Mouse (Mus musculus): Measurements from ENCODE around the gene Clca4a. TPM values are rescaled to one million over a fixed set of nuclear protein-coding genes. Genes with fewer than 3 reads are reported as not detected.
"Not testable (repeated sequence)": the region's sequence is repeated elsewhere in the genome, so short reads cannot be mapped to it uniquely, and the experiment has no call there.

Clca4a gene
- polyA plus RNA-seq, 1 experiment from 2014 or later, result not detected

DNA sequence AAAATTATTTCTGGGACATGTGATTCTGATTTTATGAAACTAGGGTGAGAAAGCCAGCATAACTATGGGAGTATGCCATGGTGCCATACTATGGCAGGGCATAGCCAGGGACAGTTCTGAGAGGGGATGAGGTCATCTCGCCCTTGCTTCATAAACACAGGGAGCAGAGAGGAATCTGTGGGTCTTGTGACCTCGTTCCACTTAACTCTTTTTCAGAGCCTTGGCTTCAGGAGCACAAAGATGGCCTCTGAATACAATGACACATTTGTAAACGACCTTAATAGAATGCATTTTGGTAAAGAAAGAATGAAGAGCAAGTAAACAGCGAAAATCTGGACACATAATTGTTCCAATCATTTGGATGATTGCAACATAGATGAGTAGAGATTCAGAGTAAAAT is 24.0 kb downstream of the Clca4a start:
- WGBS, result 61% methylated on average over 4 of the region's 4 CpGs
- no peaks in the 10 kb centered on the region for H3K27me3 ChIP-seq
- no peaks in the 10 kb centered on the region for H3K36me3 ChIP-seq
- H3K27ac ChIP-seq (replicated peaks), result no peak overlapping the region
- no peak overlapping the region for H3K4me2 ChIP-seq (replicated peaks)
- no peaks in the 10 kb centered on the region for H3K4me1 ChIP-seq
- no peak overlapping the region for H3K9ac ChIP-seq (replicated peaks)
- no peak overlapping the region for H3K4me3 ChIP-seq
- H3K9me3 ChIP-seq, result no peaks in the 10 kb centered on the region
- no peak for ATAC-seq (replicated peaks)

DNA sequence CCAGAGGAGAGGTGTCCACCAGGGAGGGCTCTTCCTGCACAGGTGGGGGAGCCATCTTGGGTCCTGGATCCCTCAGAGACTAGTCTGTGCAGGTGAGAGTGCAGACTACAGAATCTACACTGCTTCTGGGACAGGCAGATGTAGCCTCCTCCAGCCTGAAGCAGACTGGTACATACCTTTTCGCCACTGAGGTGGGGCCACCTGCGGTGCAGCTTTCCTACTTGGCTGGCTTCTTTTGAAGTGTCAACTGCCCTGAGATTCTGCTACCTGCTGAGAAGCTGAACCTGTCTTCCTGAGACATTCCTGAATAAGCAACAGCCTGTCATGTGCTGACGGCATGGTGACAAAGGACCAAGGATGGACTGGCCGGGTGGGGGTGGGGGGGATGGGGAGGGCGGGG is 27.5 kb downstream of the Clca4a start:
- H3K27me3 ChIP-seq; ATAC-seq (replicated peaks); H3K36me3 ChIP-seq; H3K27ac ChIP-seq (replicated peaks); H3K9ac ChIP-seq (replicated peaks); H3K9me3 ChIP-seq; H3K4me1 ChIP-seq; H3K4me3 ChIP-seq; H3K4me2 ChIP-seq (replicated peaks): not testable (repeated sequence)
- 16% methylated on average over 5 of the region's 5 CpGs for WGBS

DNA sequence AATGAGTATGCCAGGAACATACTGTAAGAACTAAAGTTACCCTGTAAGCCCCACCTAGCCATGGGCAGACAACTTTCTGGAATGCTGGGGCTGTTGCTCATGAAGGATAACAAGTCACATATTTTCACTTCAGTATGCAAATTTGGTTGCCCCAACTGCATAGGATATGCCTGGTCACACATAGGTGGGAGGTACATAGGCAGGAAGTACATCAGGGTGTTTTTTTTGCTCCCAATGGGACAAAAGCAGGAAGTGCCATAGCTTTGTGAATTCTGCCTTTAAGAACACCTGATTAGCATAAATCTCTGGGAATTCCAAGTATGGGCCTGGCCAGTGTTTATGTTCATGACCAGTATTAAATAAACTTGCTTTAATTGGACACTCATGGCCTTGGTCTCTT is 41.2 kb downstream of the Clca4a start:
- H3K36me3 ChIP-seq; H3K27ac ChIP-seq (replicated peaks); H3K4me1 ChIP-seq; H3K4me2 ChIP-seq (replicated peaks); ATAC-seq (replicated peaks); H3K27me3 ChIP-seq; H3K4me3 ChIP-seq; H3K9me3 ChIP-seq; H3K9ac ChIP-seq (replicated peaks): not testable (repeated sequence)

DNA sequence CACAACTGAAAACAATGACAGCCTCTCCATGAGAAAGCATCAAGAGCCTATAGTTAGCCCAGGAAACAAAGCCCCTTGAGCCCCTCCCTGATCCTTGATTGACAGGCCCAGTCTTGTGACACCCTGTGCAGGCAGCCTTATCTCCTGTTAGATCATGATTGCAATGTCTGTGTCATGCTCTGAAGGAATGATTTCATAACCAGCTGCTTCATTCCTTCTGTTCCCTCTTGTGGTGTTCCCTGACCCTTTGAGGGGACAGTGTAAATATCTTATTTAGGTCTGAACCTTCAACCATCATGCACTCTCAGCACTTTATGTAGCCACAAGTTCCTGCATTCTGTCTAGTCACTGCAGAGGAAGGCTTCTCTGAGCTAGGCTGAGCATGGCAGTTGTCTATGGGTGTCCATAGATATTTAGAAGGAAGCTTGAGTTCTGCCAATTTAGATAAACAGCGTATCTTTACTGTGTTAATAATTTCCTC is 41.8 kb downstream of the Clca4a start:
- Histone ChIP-seq H3K27ac (replicated peaks) (no peak overlapping the region), H3K9me3 (no peaks in the 10 kb centered on the region), H3K27me3 (no peaks in the 10 kb centered on the region), H3K36me3 (no peaks in the 10 kb centered on the region), H3K4me3 (no peak overlapping the region), H3K4me1 (no peaks in the 10 kb centered on the region), H3K9ac (replicated peaks) (no peak overlapping the region), H3K4me2 (replicated peaks) (no peak overlapping the region)
- WGBS, result 96% methylated on average over 1 of the region's 1 CpGs
- no peak for ATAC-seq (replicated peaks)

DNA sequence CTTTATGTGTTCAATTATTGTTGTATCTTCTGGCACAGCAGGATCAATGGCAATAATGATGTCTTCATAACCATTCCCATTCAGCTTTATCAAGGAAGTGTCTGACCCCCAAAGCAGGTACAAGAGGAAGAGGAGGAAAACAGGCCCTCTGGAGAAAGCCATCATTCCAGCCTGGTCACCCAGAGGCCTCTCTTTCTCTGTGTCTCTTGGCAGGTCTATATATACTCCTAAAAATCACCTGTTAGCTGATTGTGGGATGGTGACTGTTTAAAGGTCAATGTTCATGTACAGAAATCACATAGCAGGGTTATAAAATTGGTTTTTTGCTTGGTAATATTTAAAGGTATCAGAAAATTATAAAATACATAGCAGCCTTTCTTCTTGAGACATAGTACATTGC is 42.5 kb downstream of the Clca4a start, which contains the start of gene Clca4b:
Clca4b (minus strand) TSS at position 195 of the 400 bp plus-strand sequence.
- Histone ChIP-seq H3K27me3 (no peaks in the 10 kb centered on the region), H3K4me1 (no peaks in the 10 kb centered on the region), H3K27ac (replicated peaks) (no peak within 1 kb of the TSS), H3K36me3 (no peaks in the 10 kb centered on the region), H3K9me3 (no peaks in the 10 kb centered on the region), H3K4me2 (replicated peaks) (no peak within 1 kb of the TSS), H3K4me3 (no peak within 1 kb of the TSS), H3K9ac (replicated peaks) (no peak within 1 kb of the TSS)
- no peak for ATAC-seq (replicated peaks)

DNA sequence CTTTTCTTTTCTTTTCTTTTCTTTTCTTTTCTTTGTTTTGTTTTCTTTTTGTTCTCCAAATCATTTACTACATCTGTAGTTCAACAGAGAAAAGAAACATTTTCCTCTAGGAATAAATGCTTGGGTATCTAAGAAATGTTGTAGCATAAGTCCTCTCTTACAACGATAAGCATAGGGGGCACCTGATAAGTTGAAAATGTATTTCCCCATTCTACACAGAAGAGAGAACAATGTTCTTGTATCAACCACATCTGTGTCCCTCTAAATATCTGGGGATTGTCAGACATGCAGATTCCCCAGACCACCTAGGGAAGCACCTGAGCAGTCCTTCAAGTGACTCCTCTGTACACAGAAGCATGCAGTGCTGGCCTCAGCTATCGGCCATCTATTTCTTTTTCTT is 60.8 kb downstream of the Clca4a start:
- Histone ChIP-seq H3K27ac (replicated peaks) (no peak overlapping the region), H3K4me1 (no peaks in the 10 kb centered on the region), H3K4me3 (no peak overlapping the region), H3K36me3 (no peaks in the 10 kb centered on the region), H3K4me2 (replicated peaks) (no peak overlapping the region), H3K9me3 (no peaks in the 10 kb centered on the region), H3K9ac (replicated peaks) (no peak overlapping the region), H3K27me3 (no peaks in the 10 kb centered on the region)
- WGBS, result 93% methylated on average over 2 of the region's 2 CpGs
- no peak for ATAC-seq (replicated peaks)

Other genes with a start within 250 kb of the Clca4a start
- gene Clca3a1, start 214.1 kb downstream of the Clca4a start, polyA plus RNA-seq (2015; fragmentation: Nextera tagmentation; extraction: Ambion mirVana), result 0.34 and 0.59 TPM in 2 replicates
- gene Clca3a2, start 155.6 kb downstream of the Clca4a start, polyA plus RNA-seq (2015; fragmentation: Nextera tagmentation; extraction: Ambion mirVana), result 0.65 TPM in 1 of 2 replicates, not detected in the other
- gene Clca3b, start 125.7 kb downstream of the Clca4a start, polyA plus RNA-seq (2015; fragmentation: Nextera tagmentation; extraction: Ambion mirVana), result not detected in 2 replicates
- gene Clca4b, start 42.5 kb downstream of the Clca4a start, polyA plus RNA-seq (2015; fragmentation: Nextera tagmentation; extraction: Ambion mirVana), result not detected in 2 replicates
- not detected in 2 replicates for gene Clca1, start 57.7 kb upstream of the Clca4a start, polyA plus RNA-seq (2015; fragmentation: Nextera tagmentation; extraction: Ambion mirVana)
- 0.06 TPM in 2 replicates for gene Clca2, start 124.4 kb upstream of the Clca4a start, polyA plus RNA-seq (2015; fragmentation: Nextera tagmentation; extraction: Ambion mirVana)
- gene Odf2l, start 143.5 kb upstream of the Clca4a start, polyA plus RNA-seq (2015; fragmentation: Nextera tagmentation; extraction: Ambion mirVana), result 15.3 and 17.2 TPM in 2 replicates

Measured in forebrain, embryonic 15.5 days (tissue).